20 mouse cellular contexts compared by ENCODE assay signal in the genomic region with DNA sequence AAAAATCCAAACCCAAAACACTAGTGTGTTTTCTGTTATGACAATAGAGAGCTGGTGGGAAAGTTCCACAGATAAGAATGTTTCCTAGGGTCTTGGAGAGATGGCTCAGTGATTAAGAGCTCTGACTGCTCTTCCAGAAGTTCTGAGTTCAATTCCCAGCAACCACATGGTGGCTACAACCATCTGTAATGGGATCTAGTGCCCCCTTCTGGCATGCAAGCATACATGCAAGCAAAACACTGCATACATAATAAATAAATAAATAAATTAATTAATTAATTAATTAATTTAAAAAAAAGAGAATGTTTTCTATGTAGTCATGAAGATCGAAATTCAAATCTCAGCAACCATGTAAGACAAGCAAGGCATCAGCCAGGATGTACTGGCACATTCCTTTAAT. TPM values are rescaled to one million over a fixed set of nuclear protein-coding genes. Genes with fewer than 3 reads are reported as not detected.
DNase-seq lines count a peak whose midpoint lies in the region; ATAC-seq and TF ChIP-seq lines count a peak whose summit lies in the region.
"Had no signal": no experiment of that assay in that cellular context is flagged by ENCODE, and none has a peak within 500 bp of the region (broad histone marks: within the 10 kb centered on the region; RNA-seq: fewer than 3 reads in every experiment).

No protein-coding gene starts in this region.

- TF ChIP-seq CTCF in layer of hippocampus, adult 2 months (conservative IDR thresholded peaks at IDR 0.05) = peak; percentile 53

- peak; percentile 35 for DNase-seq in CD4-positive, CD25-positive, alpha-beta regulatory T cell, adult 2 months (ENCODE audit: low read depth, low spot score)
- DNase-seq in layer of hippocampus, adult 2 months (ENCODE audit: low spot score in 2 of 2) = no peak
- DNase-seq in layer of hippocampus, postnatal 25 days (ENCODE audit: extremely low spot score in 1 of 2, low spot score in 1 of 2) = no peak
- DNase-seq in 416B (ENCODE audit: low read depth) = peak; percentile 18
- DNase-seq in R1 (ENCODE audit: low read depth, low spot score) = peak; percentile 55
- DNase-seq in natural killer cell, adult 2 months (ENCODE audit: low spot score in 2 of 2) = no peak
- no peak for DNase-seq in adrenal gland, postnatal 25 days
- DNase-seq: cerebellum, adult 9-10 months; gastrocnemius, postnatal 25 days; layer of hippocampus, postnatal 36 days; thymus, adult 2 months had no signal

- ATAC-seq in CD4-positive, CD25-positive, alpha-beta regulatory T cell, adult 4 months = no peak
- ATAC-seq: intestine, embryonic 15.5 days had no signal

- no peak overlapping the region for H3K4me3 ChIP-seq in layer of hippocampus, adult 2 months
- H3K4me3 ChIP-seq: embryonic facial prominence, embryonic 10.5 days; forebrain, embryonic 12.5 days; intestine, embryonic 15.5 days; limb, embryonic 15.5 days; lung, embryonic 15.5 days; midbrain, embryonic 12.5 days; neural tube, embryonic 15.5 days; stomach, embryonic 15.5 days had no signal

- no peak overlapping the region for H3K27ac ChIP-seq in layer of hippocampus, adult 2 months
- H3K27ac ChIP-seq: embryonic facial prominence, embryonic 10.5 days; forebrain, embryonic 12.5 days; intestine, embryonic 15.5 days; limb, embryonic 15.5 days; lung, embryonic 15.5 days; midbrain, embryonic 12.5 days; neural tube, embryonic 15.5 days; stomach, embryonic 15.5 days had no signal

RNA-seq across cellular contexts. Expression of gene Orc2, which starts 6.2 kb away (rescaled TPM):
- 10 to 100 TPM; 18.3 to 19.3 TPM for polyA plus RNA-seq in CD4-positive, CD25-positive, alpha-beta regulatory T cell, adult 4 months (2017; shearing (Covaris generic))
- total RNA-seq in layer of hippocampus, adult 2 months (2021) = 10 to 100 TPM; 24.7 to 27.9 TPM
- total RNA-seq in layer of hippocampus, postnatal 25 days (2021) = 10 to 100 TPM; 25.0 to 25.6 TPM
- 21.6 and 23.1 TPM in 2 replicates for total RNA-seq in adrenal gland, postnatal 25 days (2021)

RNA-seq across cellular contexts. Expression of gene Ppil3, which starts 53.5 kb away (rescaled TPM):
- 10 to 100 TPM; 61.1 to 68.8 TPM for polyA plus RNA-seq in CD4-positive, CD25-positive, alpha-beta regulatory T cell, adult 4 months (2017; shearing (Covaris generic))
- 10 to 100 TPM; 27.5 to 31.3 TPM for total RNA-seq in layer of hippocampus, adult 2 months (2021)
- 10 to 100 TPM; 26.8 to 27.3 TPM for total RNA-seq in layer of hippocampus, postnatal 25 days (2021)
- total RNA-seq in adrenal gland, postnatal 25 days (2021) = 37.9 and 38.5 TPM in 2 replicates

RNA-seq across cellular contexts. Expression of gene Nif3l1, which starts 53.8 kb away (rescaled TPM):
- 10 to 100 TPM; 43.6 to 56.9 TPM for polyA plus RNA-seq in CD4-positive, CD25-positive, alpha-beta regulatory T cell, adult 4 months (2017; shearing (Covaris generic))
- 10 to 100 TPM; 17.6 to 21.3 TPM for total RNA-seq in layer of hippocampus, adult 2 months (2021)
- total RNA-seq in layer of hippocampus, postnatal 25 days (2021) = 10 to 100 TPM; 22.1 to 22.7 TPM
- total RNA-seq in adrenal gland, postnatal 25 days (2021) = 13.3 and 22.0 TPM in 2 replicates

Comparison
In these comparisons a context has a peak if more than half of its experiments do, and no peak if none do; other contexts are left out.
1. DNase-seq: peak in CD4-positive, CD25-positive, alpha-beta regulatory T cell, adult 2 months (single experiment), 416B (single experiment) and R1 (single experiment); none in layer of hippocampus, adult 2 months (0 of 2), layer of hippocampus, postnatal 25 days (0 of 2), natural killer cell, adult 2 months (0 of 2) and adrenal gland, postnatal 25 days (single experiment).